Mouse (Mus musculus) olfactory bulb, adult 2 months (tissue): ENCODE measurements at regions not wholly inside any gene's neighbourhood (a gene's known extent, or its start where the extent isn't known, plus 50 kb on each side); places are given as distances from the start of the nearest gene placed in this dataset.

Experiments
- CTCF ChIP-seq: fragments of 200-500 bp; IDR thresholded peaks from 2 replicates; pipeline ENCODE4 v1.5.1; 2012; ENCODE audit warnings: low read depth, mild to moderate bottlenecking, low read length, moderate library complexity; ENCODE audit not compliant: insufficient read depth
- POLR2A ChIP-seq: fragments of 200-500 bp; IDR thresholded peaks from 2 replicates; pipeline ENCODE4 v1.6.1; 2012; ENCODE audit warnings: mild to moderate bottlenecking, low read depth, low read length, moderate library complexity; ENCODE audit not compliant: insufficient read depth

GRCm38 (mm10) chr12:79956351-79956750 lies 156.5 kb downstream of the Zfp36l1 start:
- TF ChIP-seq POLR2A (no peak), CTCF (no peak)
